Mouse (Mus musculus): ENCODE measurements around the gene Cyp39a1. TPM values are rescaled to one million over a fixed set of nuclear protein-coding genes. Genes with fewer than 3 reads are reported as not detected.

Gene Cyp39a1
- polyA plus RNA-seq, 1 experiment from 2014 or later: 14.7 TPM

DNA sequence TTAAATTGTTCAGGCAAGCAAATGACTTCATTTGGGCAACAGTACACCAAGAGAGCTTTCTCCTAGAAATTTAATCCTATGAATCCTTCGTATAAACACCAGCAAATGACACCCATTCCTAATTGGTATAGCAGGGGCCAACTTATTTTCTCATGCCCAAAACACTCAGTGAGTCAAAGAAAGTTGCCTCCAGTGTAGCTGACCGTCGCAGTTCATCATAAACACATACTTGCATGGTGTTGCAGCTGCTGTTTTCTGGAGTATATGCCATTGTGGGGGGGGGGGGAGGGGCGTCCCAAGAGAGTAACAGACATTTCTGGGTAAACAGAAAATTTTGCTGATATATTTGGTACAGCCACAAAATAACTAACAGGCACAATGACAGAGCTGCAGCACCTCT, 67.0 kb downstream of the Cyp39a1 start:
- WGBS: 91% methylated on average over 4 of the region's 4 CpGs
- H3K27ac ChIP-seq (replicated peaks): no peak overlapping the region
- H3K9ac ChIP-seq: no peak overlapping the region
- H3K9me3 ChIP-seq: no peaks in the 10 kb centered on the region
- no peak overlapping the region for H3K4me3 ChIP-seq
- H3K4me2 ChIP-seq: no peak overlapping the region
- no peaks in the 10 kb centered on the region for H3K36me3 ChIP-seq
- H3K4me1 ChIP-seq (replicated peaks): no peaks in the 10 kb centered on the region
- H3K27me3 ChIP-seq: no peaks in the 10 kb centered on the region
- no peak for ATAC-seq (ENCODE audit: low FRiP score, low read depth)

DNA sequence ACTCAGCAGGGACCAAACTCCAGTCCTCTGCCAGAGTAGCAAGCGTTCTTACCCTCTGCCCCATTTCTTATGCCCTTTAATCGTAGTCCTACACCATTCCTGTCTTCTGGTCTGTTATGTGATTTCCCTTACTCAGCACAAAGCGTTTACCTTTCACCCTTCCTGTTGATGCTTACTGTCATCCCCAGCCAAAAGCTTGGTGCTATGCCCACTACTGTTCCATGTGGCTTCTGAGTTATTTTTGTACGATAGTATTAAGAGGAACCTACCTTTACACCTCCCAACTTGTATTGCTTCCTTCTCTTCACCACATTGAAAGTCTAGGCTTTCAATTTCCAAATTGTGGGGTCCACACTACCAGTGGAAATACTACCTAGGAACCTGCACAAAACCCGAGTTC, 76.7 kb downstream of the Cyp39a1 start:
- no peaks in the 10 kb centered on the region for H3K4me1 ChIP-seq (replicated peaks)
- H3K27ac ChIP-seq (replicated peaks): no peak overlapping the region
- no peak overlapping the region for H3K9ac ChIP-seq
- H3K9me3 ChIP-seq: peaks cover 11% of the 10 kb centered on the region
- H3K36me3 ChIP-seq: no peaks in the 10 kb centered on the region
- WGBS: 93% methylated on average over 5 of the region's 5 CpGs
- no peaks in the 10 kb centered on the region for H3K27me3 ChIP-seq
- H3K4me3 ChIP-seq: no peak overlapping the region
- no peak for ATAC-seq (ENCODE audit: low FRiP score, low read depth)
- no peak overlapping the region for H3K4me2 ChIP-seq

DNA sequence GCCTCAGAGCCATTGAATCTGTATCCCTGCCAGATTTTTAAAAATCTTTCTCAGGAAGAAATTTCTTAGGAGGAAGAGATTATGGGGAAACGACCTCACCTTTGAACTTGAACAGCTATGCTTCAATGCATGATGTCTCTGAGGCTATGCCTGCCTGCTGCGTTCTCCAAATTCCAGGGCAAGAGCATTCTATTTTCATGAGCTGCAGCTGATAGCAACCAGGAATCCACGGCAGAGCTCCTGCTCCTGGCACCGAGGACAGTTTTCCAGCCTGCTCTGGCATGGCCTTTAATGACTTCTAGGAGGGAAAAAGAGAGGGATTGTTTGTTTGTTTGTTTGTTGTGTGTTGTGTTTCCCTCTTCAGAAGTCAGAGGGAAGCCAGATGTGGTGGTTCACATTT, 77.2 kb downstream of the Cyp39a1 start:
- no peaks in the 10 kb centered on the region for H3K4me1 ChIP-seq (replicated peaks)
- no peaks in the 10 kb centered on the region for H3K36me3 ChIP-seq
- no peak for ATAC-seq (ENCODE audit: low FRiP score, low read depth)
- H3K27me3 ChIP-seq: no peaks in the 10 kb centered on the region
- WGBS: 74% methylated on average over 4 of the region's 4 CpGs
- H3K9ac ChIP-seq: no peak overlapping the region
- no peak overlapping the region for H3K4me2 ChIP-seq
- H3K9me3 ChIP-seq: peaks cover 11% of the 10 kb centered on the region
- no peak overlapping the region for H3K4me3 ChIP-seq
- H3K27ac ChIP-seq (replicated peaks): no peak overlapping the region

DNA sequence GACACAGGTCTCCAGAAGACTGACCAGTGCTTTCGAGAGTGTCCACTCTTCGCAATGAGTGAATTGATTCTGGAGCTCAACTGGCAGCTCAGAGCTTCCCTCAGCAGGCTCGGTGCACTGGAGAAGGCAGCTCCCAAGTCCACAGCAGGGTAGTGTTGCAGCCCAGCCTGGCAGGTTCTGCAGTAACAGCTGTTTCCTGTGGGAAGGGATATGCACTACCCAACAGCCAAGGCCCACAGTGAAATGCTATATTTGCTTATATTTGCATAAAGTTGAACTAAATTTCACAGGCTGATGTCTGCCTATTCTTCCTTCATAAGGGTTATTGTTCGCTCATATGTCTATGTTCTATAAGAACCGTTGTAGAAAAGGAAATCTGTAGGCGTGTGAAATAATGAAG, 83.9 kb downstream of the Cyp39a1 start:
- H3K36me3 ChIP-seq: no peaks in the 10 kb centered on the region
- H3K9me3 ChIP-seq: no peaks in the 10 kb centered on the region
- no peaks in the 10 kb centered on the region for H3K4me1 ChIP-seq (replicated peaks)
- H3K27ac ChIP-seq (replicated peaks): no peak overlapping the region
- H3K4me2 ChIP-seq: no peak overlapping the region
- WGBS: 90% methylated on average over 6 of the region's 6 CpGs
- H3K9ac ChIP-seq: no peak overlapping the region
- no peaks in the 10 kb centered on the region for H3K27me3 ChIP-seq
- no peak overlapping the region for H3K4me3 ChIP-seq
- ATAC-seq (ENCODE audit: low FRiP score, low read depth): no peak

DNA sequence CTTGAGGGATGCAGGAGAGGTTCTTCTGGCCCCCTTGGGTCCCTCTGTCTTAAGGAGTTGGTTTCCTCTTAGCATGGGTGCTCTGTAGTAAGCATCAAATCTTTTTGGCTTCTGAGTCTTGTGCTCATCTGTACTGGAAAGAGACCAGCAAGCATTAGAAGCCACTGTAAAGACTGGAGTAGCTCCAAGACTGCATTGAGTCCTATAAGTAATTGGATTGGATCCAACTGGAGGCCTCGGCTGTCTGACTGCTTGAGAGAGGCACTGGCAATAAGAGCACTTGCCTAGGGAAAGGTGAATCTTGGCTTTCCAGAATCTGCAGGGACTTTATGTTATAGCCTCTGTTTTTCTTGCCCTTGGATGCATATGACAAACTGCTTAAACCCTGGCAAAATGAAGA, 85.6 kb downstream of the Cyp39a1 start:
- WGBS: 49% methylated on average over 1 of the region's 1 CpGs
- no peak overlapping the region for H3K4me3 ChIP-seq
- H3K4me1 ChIP-seq (replicated peaks): no peaks in the 10 kb centered on the region
- H3K4me2 ChIP-seq: no peak overlapping the region
- no peak overlapping the region for H3K27ac ChIP-seq (replicated peaks)
- no peaks in the 10 kb centered on the region for H3K36me3 ChIP-seq
- H3K27me3 ChIP-seq: no peaks in the 10 kb centered on the region
- H3K9me3 ChIP-seq: no peaks in the 10 kb centered on the region
- no peak overlapping the region for H3K9ac ChIP-seq
- ATAC-seq (ENCODE audit: low FRiP score, low read depth): no peak

DNA sequence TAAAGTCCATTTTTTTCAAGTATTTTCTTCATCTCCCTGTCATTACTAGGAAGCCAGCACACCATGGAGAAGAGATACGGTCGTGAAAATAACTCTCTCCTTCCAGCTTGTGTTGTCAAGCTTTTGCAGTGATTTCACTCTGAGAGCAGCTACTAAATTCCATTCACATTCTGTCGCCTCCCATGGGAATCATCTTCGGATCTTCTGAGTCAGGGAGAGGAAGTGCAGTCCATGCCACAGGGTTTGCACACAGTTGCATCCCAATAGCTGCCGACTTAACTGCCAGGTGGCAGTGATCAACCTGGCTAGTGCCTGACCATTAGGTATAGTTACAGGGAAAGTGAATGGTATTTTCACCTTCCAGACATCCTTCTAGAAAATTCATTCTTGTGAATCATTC, 87.5 kb downstream of the Cyp39a1 start:
- Histone ChIP-seq H3K27me3 (no peaks in the 10 kb centered on the region), H3K9ac (no peak overlapping the region), H3K4me1 (replicated peaks) (no peaks in the 10 kb centered on the region), H3K4me3 (no peak overlapping the region), H3K4me2 (no peak overlapping the region), H3K36me3 (no peaks in the 10 kb centered on the region), H3K27ac (replicated peaks) (no peak overlapping the region), H3K9me3 (no peaks in the 10 kb centered on the region)
- ATAC-seq (ENCODE audit: low FRiP score, low read depth): no peak
- 73% methylated on average over 5 of the region's 5 CpGs for WGBS

DNA sequence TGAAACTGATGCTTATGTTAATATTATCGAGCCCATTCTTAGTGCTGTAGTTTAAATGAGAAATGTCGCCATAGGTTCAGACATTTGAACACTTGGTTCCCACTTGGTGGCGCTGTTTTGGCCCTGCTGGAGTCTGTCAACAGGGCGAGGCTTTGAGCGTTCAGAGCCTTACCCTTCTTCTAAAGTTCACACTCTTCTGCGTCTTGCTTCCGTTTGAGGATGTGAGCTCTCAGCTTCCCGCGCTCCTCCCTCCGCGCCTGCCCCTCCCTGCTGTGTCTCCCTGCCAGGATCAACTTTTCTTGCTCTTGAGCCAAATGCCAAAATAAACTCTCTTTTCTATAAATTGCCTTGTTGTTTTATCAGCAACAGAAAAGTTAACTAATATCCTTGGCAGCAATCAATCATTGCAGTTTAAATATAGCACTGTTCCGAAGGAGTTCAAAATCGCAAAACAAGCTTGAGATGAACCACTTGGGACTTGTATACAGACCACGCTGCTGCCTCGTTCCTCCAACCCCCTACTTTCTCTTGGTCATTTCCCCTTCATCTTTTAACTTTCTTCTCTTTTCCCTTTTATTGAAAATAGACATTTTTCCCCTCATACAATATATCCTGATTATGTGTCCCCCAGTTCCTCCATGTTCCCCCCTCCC, 91.5 kb downstream of the Cyp39a1 start:
- H3K4me3 ChIP-seq: no peak overlapping the region
- H3K4me1 ChIP-seq (replicated peaks): no peaks in the 10 kb centered on the region
- 63% methylated on average over 15 of the region's 15 CpGs for WGBS
- no peaks in the 10 kb centered on the region for H3K27me3 ChIP-seq
- H3K9ac ChIP-seq: no peak overlapping the region
- no peak for ATAC-seq (ENCODE audit: low FRiP score, low read depth)
- no peak overlapping the region for H3K27ac ChIP-seq (replicated peaks)
- no peaks in the 10 kb centered on the region for H3K9me3 ChIP-seq
- H3K36me3 ChIP-seq: no peaks in the 10 kb centered on the region
- no peak overlapping the region for H3K4me2 ChIP-seq

DNA sequence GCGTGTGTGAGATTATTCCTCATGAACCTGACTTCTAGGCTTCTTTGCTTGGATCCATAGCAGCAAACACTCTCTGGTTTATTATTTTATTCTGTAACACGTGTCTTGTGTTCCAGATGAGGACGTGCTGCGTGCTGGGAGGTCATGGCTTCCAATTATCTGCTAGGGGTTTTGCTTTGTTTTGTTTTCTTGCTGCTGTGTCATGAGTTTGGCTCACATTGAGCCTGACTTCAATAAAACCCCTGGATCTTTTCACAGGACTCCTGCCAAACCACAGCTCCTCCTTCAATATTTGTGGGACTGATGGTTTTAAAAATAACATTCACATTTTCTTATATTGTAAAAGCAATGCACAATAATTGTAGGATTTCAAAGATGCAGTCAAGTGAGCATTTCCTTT, 117.3 kb downstream of the Cyp39a1 start:
- Histone ChIP-seq H3K4me1 (replicated peaks) (no peaks in the 10 kb centered on the region), H3K27me3 (no peaks in the 10 kb centered on the region), H3K27ac (replicated peaks) (no peak overlapping the region), H3K9me3 (no peaks in the 10 kb centered on the region), H3K4me2 (no peak overlapping the region), H3K36me3 (no peaks in the 10 kb centered on the region), H3K9ac (no peak overlapping the region), H3K4me3 (no peak overlapping the region)
- WGBS: 65% methylated on average over 4 of the region's 4 CpGs
- ATAC-seq (ENCODE audit: low FRiP score, low read depth): no peak

DNA sequence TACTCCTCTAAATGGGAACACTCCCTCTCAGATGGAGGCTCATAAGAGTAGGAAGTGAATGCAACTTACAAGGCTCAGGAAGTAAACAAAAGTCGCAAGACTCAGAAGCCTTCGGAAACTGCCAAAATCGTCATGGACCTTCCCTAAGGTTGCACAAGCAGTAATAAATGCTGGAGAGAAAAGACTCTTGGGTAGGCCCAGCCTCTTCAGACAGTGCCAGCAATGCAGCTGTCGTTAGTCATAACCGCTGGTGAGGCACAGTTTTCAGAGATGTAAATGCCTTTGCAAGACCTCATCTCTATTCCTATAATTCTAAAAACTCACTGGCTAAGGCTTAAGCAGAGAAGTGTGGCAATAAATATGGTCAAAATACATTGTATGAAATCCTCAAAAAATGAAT, 121.0 kb downstream of the Cyp39a1 start:
- Histone ChIP-seq H3K9ac (no peak overlapping the region), H3K4me3 (no peak overlapping the region), H3K27ac (replicated peaks) (no peak overlapping the region), H3K9me3 (no peaks in the 10 kb centered on the region), H3K4me2 (no peak overlapping the region), H3K36me3 (no peaks in the 10 kb centered on the region), H3K4me1 (replicated peaks) (no peaks in the 10 kb centered on the region), H3K27me3 (no peaks in the 10 kb centered on the region)
- ATAC-seq (ENCODE audit: low FRiP score, low read depth): no peak
- 96% methylated on average over 5 of the region's 5 CpGs for WGBS

DNA sequence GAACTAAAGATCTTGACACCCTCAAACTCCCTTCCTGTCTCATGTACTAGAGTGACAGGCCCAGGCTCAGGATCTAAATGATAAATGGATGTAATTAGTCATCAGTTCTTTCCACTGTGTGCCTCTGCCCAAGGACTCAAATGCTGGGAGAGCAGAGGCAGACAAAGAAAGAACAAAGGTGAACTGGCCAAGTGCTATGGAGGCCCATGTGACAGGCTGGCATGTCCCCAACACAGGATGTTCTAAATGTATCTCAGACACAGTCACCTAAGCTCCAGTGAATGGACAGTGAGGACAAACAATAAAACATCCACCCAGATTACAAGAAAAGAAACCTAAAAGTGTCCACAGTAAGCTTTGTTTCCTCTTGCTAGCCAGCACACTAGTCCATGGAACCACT, 122.2 kb downstream of the Cyp39a1 start:
- H3K4me1 ChIP-seq (replicated peaks): no peaks in the 10 kb centered on the region
- H3K36me3 ChIP-seq: no peaks in the 10 kb centered on the region
- ATAC-seq (ENCODE audit: low FRiP score, low read depth): no peak
- H3K27ac ChIP-seq (replicated peaks): no peak overlapping the region
- H3K4me3 ChIP-seq: no peak overlapping the region
- no peak overlapping the region for H3K9ac ChIP-seq
- H3K27me3 ChIP-seq: no peaks in the 10 kb centered on the region
- H3K4me2 ChIP-seq: no peak overlapping the region
- H3K9me3 ChIP-seq: no peaks in the 10 kb centered on the region

DNA sequence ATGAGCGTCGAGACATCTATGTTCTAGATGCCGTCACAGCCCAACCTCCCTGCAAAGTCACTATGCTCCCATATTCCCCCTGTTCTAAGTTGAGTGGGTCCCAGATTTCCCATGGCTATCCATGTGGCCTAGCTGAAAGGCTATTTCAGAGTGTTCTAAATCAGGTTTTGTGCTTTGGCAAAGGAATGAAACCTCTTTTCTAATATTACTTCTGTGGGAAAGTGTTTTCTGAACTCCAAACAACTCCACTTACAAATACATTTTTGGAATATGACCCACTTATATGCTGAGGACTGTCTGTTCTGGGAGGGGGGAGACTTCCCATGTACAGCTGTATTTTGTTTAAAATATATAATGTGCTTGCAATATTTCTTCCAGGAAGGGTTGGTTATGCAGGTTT, 124.5 kb downstream of the Cyp39a1 start:
- Histone ChIP-seq H3K4me2 (no peak overlapping the region), H3K4me3 (no peak overlapping the region), H3K36me3 (no peaks in the 10 kb centered on the region), H3K27me3 (no peaks in the 10 kb centered on the region), H3K27ac (replicated peaks) (no peak overlapping the region), H3K9ac (no peak overlapping the region), H3K9me3 (no peaks in the 10 kb centered on the region), H3K4me1 (replicated peaks) (no peaks in the 10 kb centered on the region)
- 95% methylated on average over 3 of the region's 3 CpGs for WGBS
- no peak for ATAC-seq (ENCODE audit: low FRiP score, low read depth)

DNA sequence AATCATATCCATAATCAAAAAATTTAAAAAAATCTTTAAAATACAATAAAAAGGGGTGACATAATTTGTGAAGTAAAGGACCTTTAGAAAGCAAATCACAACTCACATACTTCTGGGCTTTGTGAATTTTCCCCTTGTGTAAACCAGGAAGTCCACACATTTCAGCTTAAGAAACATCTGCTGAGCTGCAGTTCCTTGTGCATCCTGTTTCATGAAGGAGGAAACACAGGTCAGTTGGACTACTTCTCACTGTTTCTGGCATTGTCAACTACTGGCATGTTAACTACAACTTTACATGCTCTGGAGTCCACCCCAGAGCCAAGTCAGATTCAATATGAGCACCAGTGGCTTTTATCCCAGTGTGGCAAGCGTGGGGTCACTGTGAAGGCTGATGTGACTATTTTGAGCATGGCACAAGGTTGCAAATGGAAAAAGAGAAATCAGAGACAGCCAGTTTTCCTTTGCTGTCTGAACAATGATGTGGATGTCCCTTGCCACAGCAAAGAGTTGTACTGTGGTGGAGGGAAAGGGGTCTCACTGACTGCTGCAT, 127.6 kb downstream of the Cyp39a1 start:
- no peaks in the 10 kb centered on the region for H3K36me3 ChIP-seq
- no peaks in the 10 kb centered on the region for H3K9me3 ChIP-seq
- no peaks in the 10 kb centered on the region for H3K4me1 ChIP-seq (replicated peaks)
- no peak overlapping the region for H3K27ac ChIP-seq (replicated peaks)
- H3K9ac ChIP-seq: no peak overlapping the region
- H3K4me3 ChIP-seq: no peak overlapping the region
- H3K4me2 ChIP-seq: no peak overlapping the region
- H3K27me3 ChIP-seq: no peaks in the 10 kb centered on the region
- ATAC-seq (ENCODE audit: low FRiP score, low read depth): no peak
- 72% methylated on average over 1 of the region's 1 CpGs for WGBS
